30 mouse cellular contexts compared by ENCODE assay signal in genomic region chr13:104931635-104932532, GRCm38 (mm10).
A peak's percentile ranks its signal among the peaks of the same experiment; 100 is the strongest.
DNase-seq lines count a peak whose midpoint lies in the region; ATAC-seq and TF ChIP-seq lines count a peak whose summit lies in the region.
"Had no signal": no experiment of that assay in that cellular context is flagged by ENCODE, and none has a peak within 500 bp of the region (broad histone marks: within the 10 kb centered on the region; RNA-seq: fewer than 3 reads in every experiment).

No protein-coding gene starts in this region.

- no peaks in the 10 kb centered on the region for H3K9me3 ChIP-seq in hindbrain, embryonic 14.5 days (ENCODE audit: control insufficient read depth, low read length)
- H3K9me3 ChIP-seq in hindbrain, embryonic 12.5 days (replicated peaks) = no peaks in the 10 kb centered on the region
- H3K9me3 ChIP-seq in megakaryocyte, embryonic 14.5 days = peaks cover 6% of the 10 kb centered on the region; the same call in 1 of the 2 replicates
- H3K9me3 ChIP-seq: heart, embryonic 13.5 days; hindbrain, embryonic 15.5 days; limb, embryonic 12.5 days; liver, embryonic 15.5 days; midbrain, embryonic 13.5 days had no signal

- intact Hi-C loops in heart, postnatal 10 days (cut with DNase I) = no loop called here

- no peak for TF ChIP-seq POLR2A in cerebellum, adult 2 months (IDR thresholded peaks at IDR 0.05; ENCODE audit: borderline replicate concordance, insufficient read depth, low read length)

- 85% methylated on average over 6 of the region's 6 CpGs for WGBS in hindbrain, embryonic 14.5 days
- WGBS in hindbrain, embryonic 12.5 days = 84% methylated on average over 6 of the region's 6 CpGs
- 81% methylated on average over 6 of the region's 6 CpGs for WGBS in cerebellum, adult 2 months

- H3K27me3 ChIP-seq in hindbrain, embryonic 14.5 days (ENCODE audit: control insufficient read depth, insufficient read depth, low read length) = no peaks in the 10 kb centered on the region
- no peaks in the 10 kb centered on the region for H3K27me3 ChIP-seq in hindbrain, embryonic 12.5 days
- no peaks in the 10 kb centered on the region for H3K27me3 ChIP-seq in megakaryocyte, embryonic 14.5 days (replicated peaks)
- no peaks in the 10 kb centered on the region for H3K27me3 ChIP-seq in cerebellum, adult 2 months (ENCODE audit: control insufficient read depth, insufficient read depth, low read length)
- H3K27me3 ChIP-seq: heart, embryonic 13.5 days; hindbrain, embryonic 15.5 days; limb, embryonic 12.5 days; liver, embryonic 15.5 days; midbrain, embryonic 13.5 days had no signal

- H3K36me3 ChIP-seq in hindbrain, embryonic 14.5 days (replicated peaks; ENCODE audit: control insufficient read depth, insufficient read depth) = no peaks in the 10 kb centered on the region
- no peaks in the 10 kb centered on the region for H3K36me3 ChIP-seq in hindbrain, embryonic 12.5 days
- H3K36me3 ChIP-seq in megakaryocyte, embryonic 14.5 days (replicated peaks; ENCODE audit: low read length) = no peaks in the 10 kb centered on the region
- H3K36me3 ChIP-seq: heart, embryonic 13.5 days; hindbrain, embryonic 15.5 days; limb, embryonic 12.5 days; liver, embryonic 15.5 days; midbrain, embryonic 13.5 days had no signal

- H3K9ac ChIP-seq in hindbrain, embryonic 14.5 days = no peak overlapping the region
- no peak overlapping the region for H3K9ac ChIP-seq in hindbrain, embryonic 12.5 days
- H3K9ac ChIP-seq: heart, embryonic 13.5 days; hindbrain, embryonic 15.5 days; limb, embryonic 12.5 days; liver, embryonic 15.5 days; lung, embryonic 14.5 days; midbrain, embryonic 13.5 days had no signal

- peaks cover 5% of the 10 kb centered on the region; the same call in 1 of the 2 replicates for H3K4me1 ChIP-seq in hindbrain, embryonic 14.5 days (replicated peaks; ENCODE audit: control insufficient read depth, insufficient read depth, low read length)
- no peaks in the 10 kb centered on the region for H3K4me1 ChIP-seq in hindbrain, embryonic 12.5 days
- H3K4me1 ChIP-seq in megakaryocyte, embryonic 14.5 days = peaks cover 2% of the 10 kb centered on the region; the same call in 1 of the 2 replicates
- H3K4me1 ChIP-seq in cerebellum, adult 2 months (ENCODE audit: control insufficient read depth, insufficient read depth, low read length) = no peaks in the 10 kb centered on the region
- H3K4me1 ChIP-seq: heart, embryonic 13.5 days; limb, embryonic 12.5 days; liver, embryonic 15.5 days; midbrain, embryonic 13.5 days had no signal

- H3K27ac ChIP-seq in hindbrain, embryonic 14.5 days = peak overlapping the region; percentile 28; the same call in 1 of the 2 replicates
- H3K27ac ChIP-seq in hindbrain, embryonic 12.5 days = no peak overlapping the region
- no peak overlapping the region for H3K27ac ChIP-seq in cerebellum, adult 2 months (ENCODE audit: insufficient read depth, low read length)
- H3K27ac ChIP-seq: heart, adult 2 months; heart, embryonic 13.5 days; hindbrain, embryonic 15.5 days; limb, embryonic 12.5 days; liver, embryonic 15.5 days; midbrain, embryonic 13.5 days; stomach, postnatal 0 days had no signal

- TF ChIP-seq CTCF in cerebellum, adult 2 months (IDR thresholded peaks at IDR 0.05; ENCODE audit: borderline replicate concordance, insufficient read depth, low read depth, low read length) = no peak

- no peak for DNase-seq in hindbrain, embryonic 14.5 days (ENCODE audit: low spot score)
- peak; percentile 59 for DNase-seq in 416B (ENCODE audit: low read depth)
- DNase-seq in MN1 (ENCODE audit: low spot score) = peak; percentile 21
- DNase-seq in retina, embryonic 14.5 days (ENCODE audit: low spot score) = no peak
- DNase-seq in cerebellum, adult 2 months = no peak
- DNase-seq in heart, postnatal 10 days = no peak
- DNase-seq: adrenal gland, adult 2 months; adrenal gland, postnatal 36 days; cerebellum, adult 18-20 months; cerebellum, postnatal 14 days; gastrocnemius, postnatal 25 days; heart, adult 2 months; heart, postnatal 14 days; kidney, adult 2 months; kidney, postnatal 10 days; lung, embryonic 14.5 days; lung, postnatal 14 days; right cerebral cortex, adult 18-20 months; thymus, adult 18-20 months; thymus, postnatal 25 days had no signal

- no peak overlapping the region for H3K4me3 ChIP-seq in hindbrain, embryonic 14.5 days (replicated peaks; ENCODE audit: low read length)
- H3K4me3 ChIP-seq in hindbrain, embryonic 12.5 days = no peak overlapping the region
- H3K4me3 ChIP-seq in megakaryocyte, embryonic 14.5 days (replicated peaks) = peak overlapping the region; percentile 35
- no peak overlapping the region for H3K4me3 ChIP-seq in cerebellum, adult 2 months (replicated peaks; ENCODE audit: insufficient read depth, low read depth, low read length)
- H3K4me3 ChIP-seq: heart, adult 2 months; heart, embryonic 13.5 days; hindbrain, embryonic 15.5 days; limb, embryonic 12.5 days; liver, embryonic 15.5 days; midbrain, embryonic 13.5 days had no signal

- no peak for ATAC-seq in hindbrain, embryonic 14.5 days (ENCODE audit: low FRiP score)
- no peak for ATAC-seq in hindbrain, embryonic 12.5 days (ENCODE audit: low FRiP score)
- ATAC-seq: activated CD4-positive, CD25-positive, alpha-beta regulatory T cell, adult 4 months; forebrain, embryonic 14.5 days; midbrain, embryonic 13.5 days had no signal

- no peak overlapping the region for H3K4me2 ChIP-seq in hindbrain, embryonic 14.5 days (replicated peaks)
- no peak overlapping the region for H3K4me2 ChIP-seq in hindbrain, embryonic 12.5 days (replicated peaks)
- H3K4me2 ChIP-seq: heart, embryonic 13.5 days; hindbrain, embryonic 15.5 days; limb, embryonic 12.5 days; liver, embryonic 15.5 days; lung, embryonic 14.5 days; midbrain, embryonic 13.5 days had no signal

Comparison
In these comparisons a context has a peak if more than half of its experiments do, and no peak if none do; other contexts are left out.
1. DNase-seq: peak in 416B (single experiment) and MN1 (single experiment); none in hindbrain, embryonic 14.5 days (single experiment), retina, embryonic 14.5 days (single experiment), cerebellum, adult 2 months (0 of 2) and heart, postnatal 10 days (0 of 2).